Mouse (Mus musculus) thymus, postnatal 0 days (tissue): ENCODE results near the gene Rps27rt. TPM values are rescaled to one million over a fixed set of nuclear protein-coding genes. Genes with fewer than 3 reads are reported as not detected.

Experiments used
- polyA plus RNA-seq: library from polyadenylated mRNA; unstranded; fragments of >200 nt; fragmentation: Nextera tagmentation; extraction: Ambion mirVana; gene quantifications from 2 replicates; pipeline ENCODE4 v1.2.1, GENCODE M21; 2015

Gene Rps27rt
- polyA plus RNA-seq, 1 experiment from 2014 or later: 1,087 TPM

Other genes starting within 250 kb of the Rps27rt start
- gene Cmtm7, start 200.9 kb downstream of the Rps27rt start, polyA plus RNA-seq: 299 and 301 TPM in 2 replicates
- 10.5 and 10.6 TPM in 2 replicates for gene Cmtm8, start 138.6 kb downstream of the Rps27rt start, polyA plus RNA-seq
- gene Gpd1l, start 48.8 kb downstream of the Rps27rt start, polyA plus RNA-seq: 14.5 and 16.4 TPM in 2 replicates
- 20.2 and 21.7 TPM in 2 replicates for gene Osbpl10, start 4.2 kb downstream of the Rps27rt start, polyA plus RNA-seq